Mouse (Mus musculus): ENCODE measurements around the gene Gm21119. TPM values are rescaled to one million over a fixed set of nuclear protein-coding genes. Genes with fewer than 3 reads are reported as not detected.

Gm21119 gene
- total RNA-seq, 2 experiments from 2014 or later = 0.71 to 1.2 TPM

DNA sequence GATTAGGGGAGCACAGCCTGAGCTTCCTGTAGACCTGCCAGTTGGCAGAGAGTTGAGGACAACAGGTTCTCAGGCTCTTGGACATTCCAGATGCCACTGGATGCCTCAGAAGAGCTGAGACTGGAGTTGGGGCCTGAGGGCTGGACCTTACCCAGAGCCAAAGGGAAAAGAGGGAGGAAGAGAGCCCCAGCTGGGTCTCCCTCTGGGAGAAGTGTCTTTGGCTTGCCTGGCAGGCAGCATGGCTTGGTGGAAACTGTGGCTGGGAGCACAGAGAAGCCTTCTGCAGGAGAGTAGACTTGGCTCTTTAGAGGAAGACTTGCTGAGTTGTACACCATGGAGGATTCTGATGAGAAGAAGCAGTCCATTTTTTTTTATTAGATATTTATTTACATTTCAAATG, 38.3 kb downstream of the Gm21119 start:
- peak in 1 of 2 experiments; percentile 1 for DNase-seq (ENCODE audit: low spot score in 2 of 2)

DNA sequence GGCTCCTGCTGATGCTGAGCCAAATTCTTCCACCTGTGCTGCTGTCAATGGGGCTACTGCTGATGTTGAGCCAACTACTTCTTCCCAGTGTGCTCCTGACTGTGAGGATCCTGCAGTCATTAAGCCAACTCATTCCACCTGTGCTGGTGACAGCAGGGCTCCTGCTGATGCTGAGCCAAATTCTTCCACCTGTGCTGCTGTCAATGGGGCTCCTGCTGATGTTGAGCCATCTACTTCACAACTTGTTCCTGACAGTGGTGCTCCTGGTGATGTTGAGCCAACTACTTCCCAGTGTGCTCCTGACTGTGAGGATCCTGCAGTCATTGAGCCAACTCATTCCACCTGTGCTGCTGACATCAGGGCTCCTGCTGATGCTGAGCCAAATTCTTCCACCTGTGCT, 63.7 kb downstream of the Gm21119 start:
- DNase-seq (ENCODE audit: low spot score in 2 of 2) = peak in 1 of 2 experiments; percentile 1

All from layer of hippocampus, postnatal 14 days (tissue).